Mouse (Mus musculus) limb, embryonic 14.5 days (tissue): ENCODE measurements at regions not wholly inside any gene's neighbourhood (a gene's known extent, or its start where the extent isn't known, plus 50 kb on each side); places are given as distances from the start of the nearest gene placed in this dataset.

Experiments
- ATAC-seq: fragments of 200-750 bp; cut with Nextera tagmentation; 2 replicates; pipeline ENCODE4 v1.8.0; 2017; ENCODE audit warnings: low read depth, moderate number of reproducible peaks, moderate TSS enrichment; ENCODE audit not compliant: low FRiP score
- DNase-seq: peaks from one replicate; pipeline ENCODE4 v3.0.0-alpha.2; 2015; ENCODE audit warnings: low spot score
- H3K27ac ChIP-seq: fragments of 300-500 bp; sonication (generic); replicated peaks from 2 replicates; pipeline ENCODE4 v1.5.1; 2014; ENCODE audit warnings: low read depth, mild to moderate bottlenecking, low read length, moderate library complexity, mixed read lengths
- H3K27me3 ChIP-seq: fragments of 300-500 bp; sonication (generic); 2 replicates; pipeline ENCODE4 v1.6.1; 2014; ENCODE audit warnings: low read length, mixed read lengths; ENCODE audit not compliant: control insufficient read depth, insufficient read depth
- H3K36me3 ChIP-seq: fragments of 300-500 bp; sonication (generic); 2 replicates; pipeline ENCODE4 v1.6.1; 2014; ENCODE audit warnings: mild to moderate bottlenecking, low read length, moderate library complexity, mixed read lengths; ENCODE audit not compliant: control insufficient read depth, insufficient read depth
- H3K4me1 ChIP-seq: fragments of 300-500 bp; sonication (generic); 2 replicates; pipeline ENCODE4 v1.6.1; 2014; ENCODE audit warnings: antibody characterized with exemption, low read length, mixed read lengths; ENCODE audit not compliant: control insufficient read depth, insufficient read depth
- H3K4me2 ChIP-seq: fragments of 300-500 bp; sonication (generic); replicated peaks from 2 replicates; pipeline ENCODE4 v1.6.1; 2014; ENCODE audit warnings: low read depth, mild to moderate bottlenecking, low read length, moderate library complexity; ENCODE audit not compliant: severe bottlenecking
- H3K4me3 ChIP-seq: fragments of 300-500 bp; sonication (generic); replicated peaks from 2 replicates; pipeline ENCODE4 v1.5.1; 2014; ENCODE audit warnings: low read length
- H3K9ac ChIP-seq: fragments of 300-500 bp; sonication (generic); 2 replicates; pipeline ENCODE4 v1.6.1; 2014; ENCODE audit warnings: mild to moderate bottlenecking, low read depth, low read length, moderate library complexity; ENCODE audit not compliant: severe bottlenecking
- H3K9me3 ChIP-seq: fragments of 300-500 bp; sonication (generic); 2 replicates; pipeline ENCODE4 v1.6.1; 2016; ENCODE audit warnings: low read length; ENCODE audit not compliant: control insufficient read depth
- POLR2A ChIP-seq: fragments of 200-500 bp; IDR thresholded peaks from 2 replicates; pipeline ENCODE4 v1.8.0; 2012; ENCODE audit warnings: inconsistent platforms, mild to moderate bottlenecking, moderate library complexity, borderline replicate concordance; ENCODE audit not compliant: insufficient read depth, insufficient read length; ENCODE audit errors: extremely low read depth
- WGBS: fragments of 180-500 bp; shearing (Covaris S2); extraction: QIAGEN DNeasy Blood & Tissue Kit; methylation state at CpG from one replicate; pipeline ENCODE4 v1.1.7; 2014; 5-methylcytosine and 5-hydroxymethylcytosine counted together

- no peaks in the 10 kb centered on the region for H3K9me3 ChIP-seq
- ATAC-seq: no peak
- no peak for TF ChIP-seq POLR2A
- no peak overlapping the region for H3K4me2 ChIP-seq
- H3K9ac ChIP-seq: no peak overlapping the region
- no peak for DNase-seq
- H3K4me3 ChIP-seq: no peak overlapping the region
- no peaks in the 10 kb centered on the region for H3K4me1 ChIP-seq
- no peaks in the 10 kb centered on the region for H3K27me3 ChIP-seq
- no peaks in the 10 kb centered on the region for H3K36me3 ChIP-seq
- no peak overlapping the region for H3K27ac ChIP-seq
- 80% methylated on average over 3 of the region's 3 CpGs for WGBS
Observed at GRCm38 (mm10) chr2:147283390-147283789, 78.3 kb upstream of the Pax1 start.

GRCm38 (mm10) chr2:147277636-147278035 is 83.6 kb upstream of the Nkx2-2 start:
- 85% methylated on average over 4 of the region's 4 CpGs for WGBS
- no peak overlapping the region for H3K9ac ChIP-seq
- DNase-seq: no peak

GRCm38 (mm10) chr2:147269171-147269570 is 75.1 kb upstream of the Nkx2-2 start:
- no peaks in the 10 kb centered on the region for H3K27me3 ChIP-seq
- DNase-seq (no peak), ATAC-seq (no peak)
- no peak overlapping the region for H3K4me2 ChIP-seq
- H3K36me3 ChIP-seq: no peaks in the 10 kb centered on the region
- H3K4me1 ChIP-seq: no peaks in the 10 kb centered on the region
- TF ChIP-seq POLR2A: no peak
- H3K27ac ChIP-seq: no peak overlapping the region
- H3K9me3 ChIP-seq: no peaks in the 10 kb centered on the region
- no peak overlapping the region for H3K4me3 ChIP-seq
- H3K9ac ChIP-seq: no peak overlapping the region
- 30% methylated on average over 1 of the region's 1 CpGs for WGBS

More at GRCm38 (mm10) chr2:147277636-147278035, 83.6 kb upstream of the Nkx2-2 start:
- H3K27ac ChIP-seq: no peak overlapping the region
- H3K4me2 ChIP-seq: no peak overlapping the region
- no peak for ATAC-seq
- no peak for TF ChIP-seq POLR2A
- H3K27me3 ChIP-seq: no peaks in the 10 kb centered on the region
- H3K4me1 ChIP-seq: no peaks in the 10 kb centered on the region
- no peaks in the 10 kb centered on the region for H3K9me3 ChIP-seq
- H3K4me3 ChIP-seq: no peak overlapping the region
- H3K36me3 ChIP-seq: no peaks in the 10 kb centered on the region

GRCm38 (mm10) chr2:147267901-147268300 is 73.9 kb upstream of the Nkx2-2 start:
- Histone ChIP-seq H3K36me3 (no peaks in the 10 kb centered on the region), H3K27me3 (no peaks in the 10 kb centered on the region), H3K9me3 (no peaks in the 10 kb centered on the region), H3K4me2 (no peak overlapping the region), H3K27ac (no peak overlapping the region), H3K9ac (no peak overlapping the region), H3K4me3 (no peak overlapping the region), H3K4me1 (no peaks in the 10 kb centered on the region)
- TF ChIP-seq POLR2A: no peak
- WGBS: 36% methylated on average over 5 of the region's 5 CpGs
- DNase-seq (no peak), ATAC-seq (no peak)

GRCm38 (mm10) chr2:147267257-147267656 is 73.2 kb upstream of the Nkx2-2 start:
- Histone ChIP-seq H3K9ac (no peak overlapping the region), H3K27ac (no peak overlapping the region), H3K4me1 (no peaks in the 10 kb centered on the region), H3K36me3 (no peaks in the 10 kb centered on the region), H3K4me3 (no peak overlapping the region), H3K27me3 (no peaks in the 10 kb centered on the region), H3K9me3 (no peaks in the 10 kb centered on the region), H3K4me2 (no peak overlapping the region)
- DNase-seq (no peak), ATAC-seq (no peak)
- no peak for TF ChIP-seq POLR2A
- 91% methylated on average over 3 of the region's 3 CpGs for WGBS

GRCm38 (mm10) chr2:147256696-147257095 is 62.7 kb upstream of the Nkx2-2 start:
- no peak overlapping the region for H3K4me3 ChIP-seq
- TF ChIP-seq POLR2A: no peak
- H3K36me3 ChIP-seq: no peaks in the 10 kb centered on the region
- DNase-seq: peak; percentile 23
- no peak overlapping the region for H3K9ac ChIP-seq
- no peak overlapping the region for H3K27ac ChIP-seq
- no peak overlapping the region for H3K4me2 ChIP-seq
- no peaks in the 10 kb centered on the region for H3K27me3 ChIP-seq
- H3K9me3 ChIP-seq: no peaks in the 10 kb centered on the region
- H3K4me1 ChIP-seq: no peaks in the 10 kb centered on the region
- ATAC-seq: no peak
- 23% methylated on average over 6 of the region's 6 CpGs for WGBS
